Mouse (Mus musculus) heart, postnatal 25 days (tissue): ENCODE data around the gene Olfr871. TPM values are rescaled to one million over a fixed set of nuclear protein-coding genes. Genes with fewer than 3 reads are reported as not detected.
"Not testable (repeated sequence)": the region's sequence is repeated elsewhere in the genome, so short reads cannot be mapped to it uniquely, and the experiment has no call there.

Experiments used
- DNase-seq: peaks from one replicate; pipeline ENCODE4 v3.0.0; 2022; ENCODE audit warnings: low spot score
- intact Hi-C: fragments of 180-260 bp; cut with DNase I; formaldehyde crosslinking; loops from one replicate; pipeline ENCODE4 v1.15.1; 2025
- total RNA-seq, 2 experiments: library from RNA; stranded (reverse); gene quantifications; 2 replicates each; pipeline ENCODE4 v1.2.3; 2021

The Olfr871 gene
- not detected for total RNA-seq

- no peak for DNase-seq
- intact Hi-C loops, result no loop called here
Observed at GRCm38 (mm10) chr9:20211907-20212306, at the start of gene Olfr871. Olfr871 (plus strand) TSS chr9:20212207.

DNA sequence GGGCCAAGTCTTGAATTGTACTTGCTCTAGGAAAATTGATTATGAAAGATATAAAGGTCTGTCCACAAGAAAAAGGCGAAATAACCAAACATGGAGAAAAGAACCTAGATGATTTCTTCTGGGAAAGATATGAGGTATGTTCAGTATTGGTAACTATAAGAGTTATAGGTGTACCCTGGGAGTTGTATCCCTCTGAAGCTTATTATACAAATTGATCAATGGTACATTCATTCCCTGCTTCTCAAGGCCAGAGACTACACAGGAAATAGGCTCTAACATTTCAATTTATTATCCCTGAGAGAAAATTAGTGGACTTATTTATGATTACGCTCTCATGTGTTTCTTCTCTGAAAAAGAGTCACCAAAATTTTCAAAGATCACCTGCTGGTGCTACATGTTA is 38.0 kb upstream of the Olfr871 start, which contains the start of gene Olfr870:
TSS of gene Olfr870 (minus strand) at position 101 of the 400 bp plus-strand sequence.
- no peak for DNase-seq
- intact Hi-C loops, result no loop called here

DNA sequence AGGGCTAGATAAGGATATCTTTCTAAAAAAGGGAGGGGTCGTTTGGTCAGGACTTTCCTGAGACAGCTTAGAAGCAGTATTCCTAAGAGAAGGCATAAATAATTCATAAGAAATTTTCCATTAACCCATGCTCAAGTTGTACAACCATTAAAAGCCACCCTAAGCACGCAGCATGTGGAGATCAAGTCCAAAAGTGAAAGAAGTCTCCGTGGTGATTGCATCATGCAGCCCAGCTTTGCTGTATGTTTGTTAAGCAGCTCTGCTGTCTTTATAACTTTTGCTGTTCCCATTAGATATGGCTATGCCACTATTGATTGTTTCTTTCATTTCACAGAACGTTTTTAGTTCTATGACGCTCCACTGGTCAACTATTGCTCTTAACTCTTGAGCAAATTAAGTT is 32.5 kb upstream of the Olfr871 start:
- DNase-seq, result no peak

DNA sequence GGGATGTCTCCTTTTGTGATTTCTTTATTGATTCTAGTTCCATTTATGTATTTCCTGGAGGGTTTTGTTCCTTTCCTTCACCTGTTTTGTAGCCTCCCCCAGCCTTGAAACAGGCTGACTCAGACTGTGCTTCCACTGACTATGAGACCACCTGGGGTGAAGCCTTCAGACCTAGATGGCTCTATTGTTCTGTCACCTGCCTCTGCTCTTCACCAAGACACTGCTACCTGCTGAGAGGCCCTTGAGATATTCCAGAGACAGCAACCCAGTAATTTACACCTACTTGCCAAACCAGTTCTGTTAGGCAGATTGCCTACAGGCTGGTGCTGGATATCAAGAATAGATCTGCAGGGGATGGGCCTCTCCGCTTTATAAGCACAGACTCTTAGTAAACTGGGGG is 9.9 kb upstream of the Olfr871 start:
- intact Hi-C loops, result no loop called here
- no peak for DNase-seq

More for the DNA sequence above, 32.5 kb upstream of the Olfr871 start:
- intact Hi-C loops, result no loop called here

DNA sequence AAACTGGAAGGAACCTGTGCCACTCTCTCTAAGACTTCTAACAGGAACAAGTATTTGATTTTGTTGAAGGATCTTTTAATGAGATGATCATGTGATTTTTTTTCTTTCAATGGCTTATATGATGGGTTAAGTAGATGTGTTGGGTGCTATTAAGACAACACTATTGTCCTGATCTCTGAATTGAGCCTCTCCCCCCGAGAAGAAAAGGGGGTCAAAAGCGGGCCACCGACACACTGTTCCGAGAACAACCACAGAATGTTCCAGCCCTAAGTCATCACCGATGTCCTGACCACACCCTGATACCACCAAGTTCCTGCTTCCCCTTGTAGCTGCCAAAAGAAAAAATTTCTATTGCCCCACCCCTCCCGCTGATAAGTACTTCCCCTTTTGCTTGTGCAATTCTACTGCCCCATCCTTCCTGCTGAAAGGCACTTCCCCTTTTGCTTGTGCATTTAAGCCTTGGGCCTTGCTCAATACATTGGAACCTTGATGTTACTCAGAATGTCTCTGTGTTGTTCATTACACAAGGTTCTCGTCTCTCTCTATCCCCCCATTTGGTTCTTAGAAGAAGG is 8.5 kb upstream of the Olfr871 start:
- intact Hi-C loops, DNase-seq: not testable (repeated sequence)

GRCm38 (mm10) chr9:20210812-20211211 is 1.2 kb upstream of the Olfr871 start:
- intact Hi-C loops, result no loop called here
- DNase-seq, result no peak

- intact Hi-C loops, result no loop called here
- no peak for DNase-seq
Observed at GRCm38 (mm10) chr9:20211477-20211876, 530 bp upstream of the Olfr871 start.

- intact Hi-C loops, result no loop called here
- DNase-seq, result no peak
Observed at GRCm38 (mm10) chr9:20236819-20237218, 24.8 kb downstream of the Olfr871 start, which contains the start of gene Olfr872. Olfr872 (plus strand) TSS chr9:20237119.

GRCm38 (mm10) chr9:20237378-20237777 is 25.4 kb downstream of the Olfr871 start:
- no peak for DNase-seq
- intact Hi-C loops, result no loop called here

Other genes with a start within 250 kb of the Olfr871 start
- gene Olfr866, start 184.2 kb upstream of the Olfr871 start, total RNA-seq, result not detected
- gene Olfr867, start 154.6 kb upstream of the Olfr871 start, total RNA-seq, result not detected
- not detected for gene Olfr868, start 113.6 kb upstream of the Olfr871 start, total RNA-seq
- gene Olfr869, start 83.2 kb upstream of the Olfr871 start, total RNA-seq, result not detected
- not detected for gene Olfr870, start 38.1 kb upstream of the Olfr871 start, total RNA-seq
- gene Olfr872, start 24.9 kb downstream of the Olfr871 start, total RNA-seq, result not detected
- not detected for gene Olfr39, start 70.1 kb downstream of the Olfr871 start, total RNA-seq
- gene Olfr873, start 86.3 kb downstream of the Olfr871 start, total RNA-seq, result not detected
- not detected for gene Olfr18, start 123.9 kb downstream of the Olfr871 start, total RNA-seq
- gene Zfp560, start 173.0 kb downstream of the Olfr871 start, total RNA-seq, result 10 to 100 TPM; 11.6 to 11.8 TPM
- 10 to 100 TPM in 1 of 2 experiments, 1 to 10 TPM in 1; 9.1 to 11.9 TPM for gene Zfp26, start 248.0 kb downstream of the Olfr871 start, total RNA-seq